Mouse (Mus musculus): Measurements from ENCODE around the gene Fitm2. TPM values are rescaled to one million over a fixed set of nuclear protein-coding genes. Genes with fewer than 3 reads are reported as not detected.

Fitm2 gene
- total and polyA plus RNA-seq, 3 experiments, result 93.8 to 223 (median 196) TPM

- H3K27ac ChIP-seq, result peak overlapping the region; percentile 95
- peaks cover 20% of the 10 kb centered on the region for H3K36me3 ChIP-seq (ENCODE audit: control insufficient read depth, insufficient read depth, low read length)
- peak; percentile 99 to 100 for DNase-seq
- H3K4me3 ChIP-seq, result peak overlapping the region; percentile 100
- intact Hi-C loops (cut with DNase I), result loop anchor here (2.0 to 10.0 kb wide), 3 partner anchors 53 to 485 kb away; partner anchors contain the start of genes Fitm2, Srsf6 and Tox2
- no peaks in the 10 kb centered on the region for H3K27me3 ChIP-seq (ENCODE audit: control insufficient read depth, insufficient read depth, low read length)
- WGBS, result under 1% methylated on average over 62 of the region's 71 CpGs
- TF ChIP-seq EP300 (IDR thresholded peaks at IDR 0.05; ENCODE audit: insufficient read depth, low read depth, low read length) (peak; percentile 58; the same call in 1 of the 2 replicates), CTCF (IDR thresholded peaks at IDR 0.05) (peak; percentile 65), POLR2A (IDR thresholded peaks at IDR 0.05; ENCODE audit: insufficient read depth, low read depth, low read length) (peak; percentile 97)
- H3K9ac ChIP-seq (ENCODE audit: low read depth, low read length), result peak overlapping the region; percentile 86
- peaks cover 3% of the 10 kb centered on the region; the same call in 1 of the 2 replicates for H3K79me2 ChIP-seq (replicated peaks; ENCODE audit: control insufficient read depth, insufficient read depth, low read length)
- peaks cover 8% of the 10 kb centered on the region for H3K4me1 ChIP-seq (ENCODE audit: control insufficient read depth, insufficient read depth, low read length)
These were observed 52.9 kb downstream of the Fitm2 start for GRCm38 (mm10) chr2:163419346-163420045.

GRCm38 (mm10) chr2:163418841-163419345, 53.5 kb downstream of the Fitm2 start:
- no peak for DNase-seq
- Histone ChIP-seq H3K4me3 (peak overlapping the region; percentile 100), H3K27me3 (ENCODE audit: control insufficient read depth, insufficient read depth, low read length) (no peaks in the 10 kb centered on the region), H3K27ac (peak overlapping the region; percentile 95), H3K9ac (ENCODE audit: low read depth, low read length) (peak overlapping the region; percentile 86), H3K36me3 (ENCODE audit: control insufficient read depth, insufficient read depth, low read length) (peaks cover 25% of the 10 kb centered on the region), H3K79me2 (replicated peaks; ENCODE audit: control insufficient read depth, insufficient read depth, low read length) (peaks cover 3% of the 10 kb centered on the region; the same call in 1 of the 2 replicates), H3K4me1 (ENCODE audit: control insufficient read depth, insufficient read depth, low read length) (peaks cover 8% of the 10 kb centered on the region)
- TF ChIP-seq EP300 (IDR thresholded peaks at IDR 0.05; ENCODE audit: insufficient read depth, low read depth, low read length), result no peak
- no peak for TF ChIP-seq CTCF (IDR thresholded peaks at IDR 0.05)
- TF ChIP-seq POLR2A (IDR thresholded peaks at IDR 0.05; ENCODE audit: insufficient read depth, low read depth, low read length), result no peak
- intact Hi-C loops (cut with DNase I), result loop anchor here (10.0 kb wide), 2 partner anchors 214 to 484 kb away; partner anchors contain the start of genes Srsf6 and Tox2
- under 1% methylated on average over 45 of the region's 50 CpGs for WGBS

GRCm38 (mm10) chr2:163417830-163418229, 54.6 kb downstream of the Fitm2 start:
- Histone ChIP-seq H3K4me3 (peak overlapping the region; percentile 100), H3K79me2 (replicated peaks; ENCODE audit: control insufficient read depth, insufficient read depth, low read length) (peaks cover 3% of the 10 kb centered on the region; the same call in 1 of the 2 replicates), H3K4me1 (ENCODE audit: control insufficient read depth, insufficient read depth, low read length) (peaks cover 8% of the 10 kb centered on the region), H3K27ac (no peak overlapping the region), H3K9ac (ENCODE audit: low read depth, low read length) (no peak overlapping the region), H3K27me3 (ENCODE audit: control insufficient read depth, insufficient read depth, low read length) (no peaks in the 10 kb centered on the region), H3K36me3 (ENCODE audit: control insufficient read depth, insufficient read depth, low read length) (peaks cover 25% of the 10 kb centered on the region)
- no peak for DNase-seq
- TF ChIP-seq EP300 (IDR thresholded peaks at IDR 0.05; ENCODE audit: insufficient read depth, low read depth, low read length) (no peak), POLR2A (IDR thresholded peaks at IDR 0.05; ENCODE audit: insufficient read depth, low read depth, low read length) (no peak), CTCF (IDR thresholded peaks at IDR 0.05) (no peak)
- intact Hi-C loops (cut with DNase I), result loop anchor here (10.0 kb wide), 2 partner anchors 213 to 483 kb away; partner anchors contain the start of genes Srsf6 and Tox2

- no peak overlapping the region for H3K27ac ChIP-seq
- H3K4me3 ChIP-seq, result no peak overlapping the region
- intact Hi-C loops (cut with DNase I), result loop anchor here (10.0 kb wide), 2 partner anchors 212 to 482 kb away; partner anchors contain the start of genes Srsf6 and Tox2
- peaks cover 3% of the 10 kb centered on the region; the same call in 1 of the 2 replicates for H3K79me2 ChIP-seq (replicated peaks; ENCODE audit: control insufficient read depth, insufficient read depth, low read length)
- H3K36me3 ChIP-seq (ENCODE audit: control insufficient read depth, insufficient read depth, low read length), result peaks cover 25% of the 10 kb centered on the region
- H3K4me1 ChIP-seq (ENCODE audit: control insufficient read depth, insufficient read depth, low read length), result peaks cover 8% of the 10 kb centered on the region
- H3K27me3 ChIP-seq (ENCODE audit: control insufficient read depth, insufficient read depth, low read length), result no peaks in the 10 kb centered on the region
- DNase-seq, result no peak
- WGBS, result 84% methylated on average over 6 of the region's 6 CpGs
- no peak for TF ChIP-seq POLR2A (IDR thresholded peaks at IDR 0.05; ENCODE audit: insufficient read depth, low read depth, low read length)
- TF ChIP-seq CTCF (IDR thresholded peaks at IDR 0.05), result no peak
- no peak for TF ChIP-seq EP300 (IDR thresholded peaks at IDR 0.05; ENCODE audit: insufficient read depth, low read depth, low read length)
- no peak overlapping the region for H3K9ac ChIP-seq (ENCODE audit: low read depth, low read length)
These were observed 55.4 kb downstream of the Fitm2 start for GRCm38 (mm10) chr2:163417026-163417425.

Other genes starting within 250 kb of the Fitm2 start
- 100 to 1,000 TPM; 389 to 391 TPM for gene Jph2, start 74.6 kb downstream of the Fitm2 start, total RNA-seq (2021)
- 193 and 253 TPM in 2 replicates for gene Jph2, start 74.6 kb downstream of the Fitm2 start, polyA plus RNA-seq (2012; rRNA removed)
- 10 to 100 TPM; 19.6 to 21.2 TPM for gene Oser1, start 47.9 kb downstream of the Fitm2 start, total RNA-seq (2021)
- 9.7 and 16.4 TPM in 2 replicates for gene Oser1, start 47.9 kb downstream of the Fitm2 start, polyA plus RNA-seq (2012; rRNA removed)
- gene Gdap1l1, start 34.2 kb downstream of the Fitm2 start, total RNA-seq (2021), result not detected
- 0.23 and 0.25 TPM in 2 replicates for gene Gdap1l1, start 34.2 kb downstream of the Fitm2 start, polyA plus RNA-seq (2012; rRNA removed)
- gene R3hdml, start 19.7 kb upstream of the Fitm2 start, total RNA-seq (2021), result not detected
- gene R3hdml, start 19.7 kb upstream of the Fitm2 start, polyA plus RNA-seq (2012; rRNA removed), result not detected in 2 replicates
- gene Hnf4a, start 34.2 kb upstream of the Fitm2 start, total RNA-seq (2021), result not detected
- gene Hnf4a, start 34.2 kb upstream of the Fitm2 start, polyA plus RNA-seq (2012; rRNA removed), result 0.03 TPM in 1 of 2 replicates, not detected in the other
- 10 to 100 TPM; 11.0 to 13.6 TPM for gene Ttpal, start 129.7 kb upstream of the Fitm2 start, total RNA-seq (2021)
- 10.2 and 11.0 TPM in 2 replicates for gene Ttpal, start 129.7 kb upstream of the Fitm2 start, polyA plus RNA-seq (2012; rRNA removed)
- gene Serinc3, start 172.5 kb upstream of the Fitm2 start, total RNA-seq (2021), result 100 to 1,000 TPM; 294 to 351 TPM
- gene Serinc3, start 172.5 kb upstream of the Fitm2 start, polyA plus RNA-seq (2012; rRNA removed), result 264 and 414 TPM in 2 replicates
- gene Pkig, start 185.8 kb upstream of the Fitm2 start, total RNA-seq (2021), result 100 to 1,000 TPM; 214 to 237 TPM
- 344 and 361 TPM in 2 replicates for gene Pkig, start 185.8 kb upstream of the Fitm2 start, polyA plus RNA-seq (2012; rRNA removed)